In genomic region chr8:43289781-43290180, GRCm38 (mm10) we compare ENCODE assay signal across 31 mouse cellular contexts. TPM values are rescaled to one million over a fixed set of nuclear protein-coding genes. Genes with fewer than 3 reads are reported as not detected.
"Had no signal": no experiment of that assay in that cellular context is flagged by ENCODE, and none has a peak within 500 bp of the region (broad histone marks: within the 10 kb centered on the region; RNA-seq: fewer than 3 reads in every experiment).

No protein-coding gene starts in this region.

- H3K4me1 ChIP-seq: embryonic facial prominence, embryonic 12.5 days; embryonic facial prominence, embryonic 13.5 days; embryonic facial prominence, embryonic 15.5 days; forebrain, embryonic 12.5 days; forebrain, embryonic 13.5 days; forebrain, embryonic 15.5 days had no signal

- H3K4me2 ChIP-seq: embryonic facial prominence, embryonic 12.5 days; embryonic facial prominence, embryonic 13.5 days; embryonic facial prominence, embryonic 15.5 days; forebrain, embryonic 12.5 days; forebrain, embryonic 13.5 days; forebrain, embryonic 15.5 days; heart, embryonic 11.5 days had no signal

- H3K27ac ChIP-seq: embryonic facial prominence, embryonic 10.5 days; embryonic facial prominence, embryonic 12.5 days; embryonic facial prominence, embryonic 13.5 days; embryonic facial prominence, embryonic 15.5 days; forebrain, embryonic 12.5 days; forebrain, embryonic 13.5 days; forebrain, embryonic 15.5 days; gastrocnemius, adult 2 months; heart, adult 2 months; heart, embryonic 10.5 days had no signal

- H3K4me3 ChIP-seq: embryonic facial prominence, embryonic 10.5 days; embryonic facial prominence, embryonic 12.5 days; embryonic facial prominence, embryonic 13.5 days; embryonic facial prominence, embryonic 15.5 days; erythroblast, embryonic 14.5 days; forebrain, embryonic 12.5 days; forebrain, embryonic 13.5 days; forebrain, embryonic 15.5 days; gastrocnemius, adult 2 months; heart, adult 2 months; heart, embryonic 10.5 days had no signal

- ATAC-seq: forebrain, embryonic 13.5 days; forebrain, embryonic 14.5 days; forebrain, embryonic 15.5 days; forebrain, embryonic 16.5 days; forebrain, postnatal 0 days had no signal

- H3K36me3 ChIP-seq: embryonic facial prominence, embryonic 10.5 days; embryonic facial prominence, embryonic 12.5 days; embryonic facial prominence, embryonic 13.5 days; embryonic facial prominence, embryonic 15.5 days; forebrain, embryonic 12.5 days; forebrain, embryonic 15.5 days; heart, embryonic 10.5 days had no signal

- H3K9ac ChIP-seq: embryonic facial prominence, embryonic 12.5 days; embryonic facial prominence, embryonic 13.5 days; embryonic facial prominence, embryonic 15.5 days; forebrain, embryonic 12.5 days; forebrain, embryonic 13.5 days; forebrain, embryonic 15.5 days; forebrain, postnatal 0 days had no signal

- H3K9me3 ChIP-seq: embryonic facial prominence, embryonic 10.5 days; embryonic facial prominence, embryonic 12.5 days; embryonic facial prominence, embryonic 13.5 days; embryonic facial prominence, embryonic 15.5 days; forebrain, embryonic 12.5 days; forebrain, embryonic 13.5 days; forebrain, embryonic 15.5 days; heart, embryonic 10.5 days had no signal

- H3K27me3 ChIP-seq: embryonic facial prominence, embryonic 12.5 days; embryonic facial prominence, embryonic 13.5 days; embryonic facial prominence, embryonic 15.5 days; forebrain, embryonic 12.5 days; forebrain, embryonic 13.5 days; forebrain, embryonic 15.5 days had no signal

- DNase-seq: cerebellum, adult 9-11 months; cerebellum, postnatal 10 days; cerebellum, postnatal 14 days; cerebellum, postnatal 25 days; cerebellum, postnatal 36 days; embryo, embryonic 11 days; forebrain, postnatal 0 days; gastrocnemius, adult 2 months; gastrocnemius, postnatal 10 days; gastrocnemius, postnatal 14 days; gastrocnemius, postnatal 25 days; gastrocnemius, postnatal 36 days; heart, adult 18-20 months; heart, adult 2 months had no signal

RNA-seq across cellular contexts. Expression of gene Zfp42, which starts 17.0 kb away (rescaled TPM):
- polyA plus RNA-seq: cortical plate, adult 2 months; embryonic facial prominence, embryonic 10.5 days; embryonic facial prominence, embryonic 11.5 days; embryonic facial prominence, embryonic 12.5 days; embryonic facial prominence, embryonic 13.5 days; embryonic facial prominence, embryonic 14.5 days; embryonic facial prominence, embryonic 15.5 days; erythroblast, embryonic 14.5 days; forebrain, embryonic 11.5 days; forebrain, embryonic 12.5 days; forebrain, embryonic 13.5 days; forebrain, embryonic 14.5 days; forebrain, embryonic 15.5 days; forebrain, embryonic 16.5 days; forebrain, postnatal 0 days; gonadal fat pad, adult 2 months; heart, adult 2 months; heart, embryonic 10.5 days; heart, embryonic 11.5 days had no signal
